Mouse (Mus musculus) MEL (cell line): ENCODE results near the gene Mgll. TPM values are rescaled to one million over a fixed set of nuclear protein-coding genes. Genes with fewer than 3 reads are reported as not detected.

Experiments used
- DNase-seq: peaks from one replicate; pipeline ENCODE4 v3.0.0; 2011; ENCODE audit warnings: low read depth, low spot score
- H3K27ac ChIP-seq: 2 replicates; pipeline ENCODE4 v1.5.1; 2012; ENCODE audit warnings: low read depth, mild to moderate bottlenecking, control low read depth, low read length, moderate library complexity; ENCODE audit not compliant: control insufficient read depth
- H3K27me3 ChIP-seq, 2 experiments: fragments of 150-350 bp in 1 of 2; sonication (generic) in 1 of 2; 2 replicates each; pipeline ENCODE4 v1.6.1; 2012; ENCODE audit warnings: low read length in 2 of 2, mild to moderate bottlenecking in 2 of 2, improper control_type of control experiment in 1 of 2, moderate library complexity in 1 of 2; ENCODE audit not compliant: insufficient read depth in 2 of 2, control insufficient read depth in 1 of 2
- H3K36me3 ChIP-seq, 2 experiments: 2 replicates each; pipeline ENCODE4 v1.6.1; 2012 to 2014; ENCODE audit warnings: low read length in 2 of 2, improper control_type of control experiment in 1 of 2, inconsistent platforms in 1 of 2, mild to moderate bottlenecking in 1 of 2; ENCODE audit not compliant: insufficient read depth in 2 of 2, control insufficient read depth in 1 of 2
- H3K4me1 ChIP-seq, 2 experiments: fragments of 150-350 bp in 1 of 2; sonication (generic) in 1 of 2; 2 replicates each; pipeline ENCODE4 v1.6.1; 2012; ENCODE audit warnings: low read length in 2 of 2, improper control_type of control experiment in 1 of 2, mild to moderate bottlenecking in 1 of 2; ENCODE audit not compliant: insufficient read depth in 2 of 2, control insufficient read depth in 1 of 2
- H3K4me3 ChIP-seq, 2 experiments: fragments of 150-350 bp in 1 of 2; sonication (generic) in 1 of 2; 2 replicates each; pipeline ENCODE4 v1.5.1; 2012; ENCODE audit warnings: low read depth in 2 of 2, low read length in 2 of 2, mild to moderate bottlenecking in 2 of 2, moderate library complexity in 2 of 2, control low read depth in 1 of 2, improper control_type of control experiment in 1 of 2; ENCODE audit not compliant: control insufficient read depth in 1 of 2, insufficient read depth in 1 of 2
- H3K79me2 ChIP-seq: 2 replicates; pipeline ENCODE4 v1.6.1; 2012; ENCODE audit warnings: mild to moderate bottlenecking, low read length, moderate library complexity; ENCODE audit not compliant: control insufficient read depth, poor library complexity, insufficient read depth
- H3K9ac ChIP-seq: 2 replicates; pipeline ENCODE4 v1.6.1; 2012; ENCODE audit warnings: low read depth, mild to moderate bottlenecking, control low read depth, low read length, moderate library complexity; ENCODE audit not compliant: control insufficient read depth, poor library complexity, severe bottlenecking
- H3K9me3 ChIP-seq: fragments of 150-350 bp; sonication (generic); replicated peaks from 2 replicates; pipeline ENCODE4 v1.6.1; 2012; ENCODE audit warnings: mild to moderate bottlenecking, low read length, improper control_type of control experiment, moderate library complexity; ENCODE audit not compliant: insufficient read depth
- CTCF ChIP-seq, 3 experiments: IDR thresholded peaks in 2 of 3; conservative IDR thresholded peaks in 1 of 3; 2 replicates each; pipeline ENCODE4 v1.5.1; 2011 to 2012; ENCODE audit warnings: low read length in 3 of 3, low read depth in 2 of 3, mild to moderate bottlenecking in 2 of 3, improper control_type of control experiment in 1 of 3, inconsistent platforms in 1 of 3, mixed read lengths in 1 of 3, moderate library complexity in 1 of 3; ENCODE audit not compliant: control insufficient read depth in 1 of 3, insufficient read depth in 1 of 3, poor library complexity in 1 of 3, severe bottlenecking in 1 of 3
- GABPA ChIP-seq: IDR thresholded peaks from 2 replicates; pipeline ENCODE4 v1.6.1; 2012; ENCODE audit warnings: low read depth, mild to moderate bottlenecking, inconsistent platforms, low read length, improper control_type of control experiment, moderate library complexity
- GATA1 ChIP-seq: IDR thresholded peaks from 2 replicates; pipeline ENCODE4 v1.6.1; 2011; ENCODE audit warnings: low read depth, low read length, improper control_type of control experiment
- JUND ChIP-seq: IDR thresholded peaks from 2 replicates; pipeline ENCODE4 v1.6.1; 2011; ENCODE audit warnings: low read depth, mild to moderate bottlenecking, improper control_type of control experiment, low read length
- KAT2A ChIP-seq: conservative IDR thresholded peaks from 2 replicates; pipeline ENCODE4 v1.6.1; 2012; ENCODE audit warnings: low read depth, low read length, improper control_type of control experiment, inconsistent platforms
- MAFK ChIP-seq: IDR thresholded peaks from 2 replicates; pipeline ENCODE4 v1.6.1; 2011; ENCODE audit warnings: low read depth, mild to moderate bottlenecking, low read length, improper control_type of control experiment, borderline replicate concordance
- MAX ChIP-seq: IDR thresholded peaks from 2 replicates; pipeline ENCODE4 v1.6.1; 2011; ENCODE audit warnings: low read length, improper control_type of control experiment
- MEF2A ChIP-seq: IDR thresholded peaks from 2 replicates; pipeline ENCODE4 v1.6.1; 2014; ENCODE audit warnings: low read depth, mild to moderate bottlenecking, inconsistent platforms, low read length, improper control_type of control experiment; ENCODE audit not compliant: poor library complexity, insufficient replicate concordance, severe bottlenecking; ENCODE audit errors: extremely low read depth
- NELFE ChIP-seq: IDR thresholded peaks from 2 replicates; pipeline ENCODE4 v1.6.1; 2011; ENCODE audit warnings: low read depth, low read length, improper control_type of control experiment
- RAD21 ChIP-seq: IDR thresholded peaks from 2 replicates; pipeline ENCODE4 v1.6.1; 2011; ENCODE audit warnings: mild to moderate bottlenecking, low read depth, low read length, improper control_type of control experiment
- TAL1 ChIP-seq: IDR thresholded peaks from 2 replicates; pipeline ENCODE4 v1.6.1; 2012; ENCODE audit warnings: mild to moderate bottlenecking, inconsistent platforms, low read length, moderate library complexity, mixed read lengths
- TBP ChIP-seq: IDR thresholded peaks from 2 replicates; pipeline ENCODE4 v1.8.0; 2011; ENCODE audit warnings: low read depth, low read length, improper control_type of control experiment
- USF2 ChIP-seq, 2 experiments: IDR thresholded peaks; 2 replicates each; pipeline ENCODE4 v1.6.1; 2011 to 2012; ENCODE audit warnings: improper control_type of control experiment in 2 of 2, low read length in 2 of 2, borderline replicate concordance in 1 of 2, inconsistent platforms in 1 of 2, low read depth in 1 of 2, mild to moderate bottlenecking in 1 of 2; ENCODE audit not compliant: insufficient read depth in 1 of 2
- ZKSCAN1 ChIP-seq: IDR thresholded peaks from 2 replicates; pipeline ENCODE4 v1.6.1; 2012; ENCODE audit warnings: low read depth, mild to moderate bottlenecking, inconsistent platforms, low read length, improper control_type of control experiment, moderate library complexity
- ZMIZ1 ChIP-seq: IDR thresholded peaks from 2 replicates; pipeline ENCODE4 v1.6.1; 2012; ENCODE audit warnings: low read depth, mild to moderate bottlenecking, inconsistent platforms, low read length, improper control_type of control experiment, moderate library complexity
- ZNF384 ChIP-seq: IDR thresholded peaks from 2 replicates; pipeline ENCODE4 v1.6.1; 2012; ENCODE audit warnings: low read depth, mild to moderate bottlenecking, inconsistent platforms, low read length, improper control_type of control experiment
- polyA plus RNA-seq, 2 experiments: library from polyadenylated mRNA; stranded (reverse) in 1 of 2; unstranded in 1 of 2; fragments of >175 nt in 1 of 2; fragments of >200 nt in 1 of 2; gene quantifications; 2 replicates each; pipeline versions ENCODE4 v1.2.1 to v1.2.4; 2012; ENCODE audit warnings: low replicate concordance in 2 of 2, low read depth in 1 of 2; ENCODE audit not compliant: insufficient read length in 2 of 2, insufficient read depth in 1 of 2, missing spikeins in 1 of 2
- total RNA-seq: library from RNA; depleted of rRNA; stranded (reverse); fragments of 300-350 nt; gene quantifications from 2 replicates; pipeline ENCODE4 v1.2.3, GENCODE M21; 2012

Gene Mgll
- total and polyA plus RNA-seq, 3 experiments, result not detected

DNA sequence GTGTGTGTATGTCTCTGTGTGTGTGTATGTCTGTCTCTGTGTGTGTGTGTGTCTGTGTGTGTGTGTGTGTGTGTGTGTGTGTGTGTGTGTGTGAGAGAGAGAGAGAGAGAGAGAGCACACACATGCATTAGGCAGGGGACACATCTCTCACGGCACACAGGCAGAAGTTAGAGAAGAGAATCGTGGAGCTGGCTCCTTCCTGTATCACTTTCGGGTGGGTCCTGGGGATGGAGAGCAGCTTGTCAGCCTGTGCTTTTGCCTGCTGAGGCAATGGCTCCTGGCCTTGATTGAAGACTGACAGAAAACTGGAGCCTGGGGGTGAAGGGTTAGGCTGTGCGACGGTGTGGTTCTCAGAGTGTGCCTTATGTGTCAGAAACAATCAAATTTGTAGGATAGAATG is 8.2 kb upstream of the Mgll start:
- TF ChIP-seq MAFK, result no peak
- Histone ChIP-seq H3K4me1 (no peaks in the 10 kb centered on the region), H3K36me3 (no peaks in the 10 kb centered on the region), H3K27ac (no peak overlapping the region), H3K9ac (no peak overlapping the region), H3K79me2 (no peaks in the 10 kb centered on the region), H3K4me3 (no peak overlapping the region), H3K27me3 (peaks cover 5 to 8% of the 10 kb centered on the region in 2 experiments), H3K9me3 (no peaks in the 10 kb centered on the region)
- no peak for DNase-seq

DNA sequence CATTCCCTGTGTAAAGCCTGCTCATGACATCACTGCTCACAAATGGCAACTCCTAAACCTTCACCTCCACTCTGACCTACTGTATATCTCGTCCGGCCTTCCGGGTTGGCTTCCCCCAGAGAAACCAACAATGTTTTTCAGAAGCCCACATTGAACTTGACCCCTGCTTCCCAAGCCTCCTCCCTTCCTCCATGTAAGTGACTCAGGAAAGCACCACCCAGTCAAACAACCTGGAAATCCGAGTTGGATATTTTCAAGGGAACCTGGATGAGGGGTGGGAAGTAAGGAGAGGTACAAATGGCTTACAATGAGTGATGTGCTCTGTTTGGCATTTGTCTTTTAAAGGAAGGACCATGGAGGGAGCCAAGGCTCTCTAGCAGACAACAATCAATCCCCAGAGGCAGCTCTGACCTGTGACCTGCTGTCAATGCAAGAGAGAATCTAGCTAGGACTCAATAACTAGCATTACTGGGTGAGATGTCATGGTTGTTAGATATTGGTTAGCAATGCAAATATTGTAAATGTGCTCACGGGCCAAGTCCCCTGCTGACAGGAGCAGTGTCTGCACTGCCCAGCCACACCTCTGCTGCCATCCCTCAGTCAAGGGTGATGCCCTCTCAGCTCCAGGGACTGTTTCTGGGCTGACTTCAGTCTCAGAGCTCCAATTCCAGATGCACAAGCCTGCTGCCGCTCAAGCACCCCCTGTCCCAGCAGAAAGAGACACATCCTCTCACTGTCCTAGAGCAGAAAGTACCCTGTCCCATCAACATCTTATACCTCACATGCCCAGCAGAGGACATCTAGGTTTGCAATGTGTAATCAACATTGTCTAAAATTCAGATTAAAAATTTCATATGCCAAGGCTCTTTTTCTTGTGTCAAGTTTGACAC is 6.8 kb upstream of the Mgll start:
- Histone ChIP-seq H3K9ac (no peak overlapping the region), H3K36me3 (no peaks in the 10 kb centered on the region), H3K9me3 (no peaks in the 10 kb centered on the region), H3K79me2 (no peaks in the 10 kb centered on the region), H3K27ac (no peak overlapping the region), H3K4me3 (no peak overlapping the region), H3K27me3 (peaks cover 5 to 8% of the 10 kb centered on the region in 2 experiments), H3K4me1 (no peaks in the 10 kb centered on the region)
- TF ChIP-seq NELFE (no peak), ZNF384 (no peak), GATA1 (no peak), CTCF (IDR thresholded peaks at IDR 0.05 in 2 of 3, conservative IDR thresholded peaks at IDR 0.05 in 1 of 3; ENCODE audit: control insufficient read depth in 1 of 3, insufficient read depth in 1 of 3, low read depth in 2 of 3, low read length in 3 of 3, poor library complexity in 1 of 3, severe bottlenecking in 1 of 3) (no peak), ZKSCAN1 (no peak), RAD21 (no peak), TBP (no peak), KAT2A (no peak), MEF2A (no peak)
- no peak for DNase-seq

DNA sequence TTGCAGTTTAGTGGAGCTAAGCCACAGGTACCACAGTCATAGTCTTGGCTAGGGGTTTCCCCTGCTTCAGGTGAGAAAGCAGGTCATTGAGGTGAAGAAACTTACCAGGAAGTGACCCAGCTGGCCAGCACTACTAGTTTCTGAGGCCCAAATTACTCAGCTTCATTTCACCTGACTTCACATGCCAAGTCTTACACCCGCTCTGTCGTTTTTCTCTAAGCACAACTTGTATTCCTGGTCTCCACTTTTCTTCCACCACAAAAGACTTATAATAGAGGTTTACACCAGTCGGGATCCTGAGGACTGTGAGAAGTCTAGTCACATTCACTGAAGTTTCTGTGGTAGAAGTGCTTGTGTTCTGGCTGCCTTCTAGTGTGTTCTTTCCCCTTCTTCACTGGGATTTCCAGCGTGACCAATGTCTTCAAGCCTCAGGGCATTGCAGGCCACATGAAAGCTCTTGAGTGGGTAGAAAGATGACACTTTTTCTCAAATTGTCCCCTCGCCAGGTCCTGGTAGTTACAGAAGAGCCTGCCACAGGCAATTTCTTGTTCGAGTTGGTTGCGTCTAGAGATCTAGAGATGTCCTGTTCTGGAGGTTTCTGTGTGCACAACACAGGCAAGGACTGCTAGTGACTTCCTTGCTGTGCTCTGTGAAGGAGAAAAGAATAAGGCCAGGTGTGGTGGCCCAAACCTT is 6.0 kb upstream of the Mgll start:
- no peaks in the 10 kb centered on the region for H3K79me2 ChIP-seq
- no peaks in the 10 kb centered on the region for H3K36me3 ChIP-seq
- TF ChIP-seq ZMIZ1, result no peak
- TF ChIP-seq KAT2A, result no peak
- TF ChIP-seq TAL1, result no peak
- no peak for TF ChIP-seq GABPA
- TF ChIP-seq MAX, result no peak
- TF ChIP-seq JUND, result no peak
- no peak for TF ChIP-seq USF2 (IDR thresholded peaks at IDR 0.05; ENCODE audit: borderline replicate concordance in 1 of 2, insufficient read depth in 1 of 2, low read depth in 1 of 2, low read length in 2 of 2)
- TF ChIP-seq TBP, result no peak
- TF ChIP-seq, all 39 proteins: peak for 0
- no peak for DNase-seq
- Histone ChIP-seq H3K27me3 (peaks cover 5 to 8% of the 10 kb centered on the region in 2 experiments), H3K4me3 (no peak overlapping the region), H3K9ac (no peak overlapping the region), H3K27ac (no peak overlapping the region), H3K9me3 (no peaks in the 10 kb centered on the region), H3K4me1 (no peaks in the 10 kb centered on the region)
